Mouse (Mus musculus): ENCODE data around the gene Uba5. TPM values are rescaled to one million over a fixed set of nuclear protein-coding genes. Genes with fewer than 3 reads are reported as not detected.
A peak's percentile ranks its signal among the peaks of the same experiment; 100 is the strongest.

Gene Uba5
- total and polyA plus RNA-seq, 2 experiments, result 12.8 to 36.9 TPM

DNA sequence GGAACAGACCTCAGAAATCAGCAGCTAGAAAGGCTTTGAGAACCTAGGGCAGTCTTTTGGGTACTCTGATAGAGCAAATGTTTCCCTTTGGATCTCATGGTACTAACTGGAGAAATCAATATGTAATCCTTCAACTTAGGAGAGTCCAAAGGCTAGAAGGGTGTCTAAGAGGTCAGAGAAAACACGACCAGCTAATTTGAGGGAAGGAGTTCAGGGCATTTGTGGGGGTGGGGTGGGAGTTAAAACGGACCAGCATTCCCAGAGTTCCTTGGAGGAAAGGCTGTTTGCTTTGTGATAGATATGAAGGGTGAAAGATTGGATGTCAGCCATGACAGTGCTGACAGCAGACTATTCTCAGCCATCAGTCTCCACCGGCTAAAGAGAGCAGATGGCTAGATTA lies 62.3 kb downstream of the Uba5 start:
- no peak overlapping the region for H3K4me3 ChIP-seq (ENCODE audit: insufficient read depth, low read depth, low read length)
- no peaks in the 10 kb centered on the region; the same call in 1 of the 2 replicates for H3K36me3 ChIP-seq (ENCODE audit: control insufficient read depth, insufficient read depth, low read length)
- TF ChIP-seq CTCF (IDR thresholded peaks at IDR 0.05; ENCODE audit: low read depth, low read length), result no peak
- no peak for TF ChIP-seq POLR2A (IDR thresholded peaks at IDR 0.05; ENCODE audit: extremely low read depth, insufficient read depth, low read length)
- 6% methylated on average over 3 of the region's 3 CpGs for WGBS
- DNase-seq (ENCODE audit: extremely low read depth, low read depth, low spot score), result peak; percentile 91
- peaks cover 14% of the 10 kb centered on the region for H3K4me1 ChIP-seq (ENCODE audit: control insufficient read depth, insufficient read depth, low read length)
- no peak overlapping the region for H3K9ac ChIP-seq (ENCODE audit: low read depth, low read length)
- H3K27ac ChIP-seq (replicated peaks; ENCODE audit: insufficient read depth, low read depth, low read length), result peak overlapping the region; percentile 76
- H3K79me2 ChIP-seq (ENCODE audit: control insufficient read depth, insufficient read depth, low read length), result no peaks in the 10 kb centered on the region; the same call in 1 of the 2 replicates
- H3K27me3 ChIP-seq (ENCODE audit: control insufficient read depth, insufficient read depth, low read length), result no peaks in the 10 kb centered on the region

Other genes with a start within 250 kb of the Uba5 start
- 2.9 and 5.4 TPM in 2 replicates for gene Nphp3, start 60.6 kb downstream of the Uba5 start, total RNA-seq (2014; rRNA removed)
- 5.7 and 8.7 TPM in 2 replicates for gene Nphp3, start 60.6 kb downstream of the Uba5 start, polyA plus RNA-seq (2012; rRNA removed)
- not detected in 2 replicates for gene Gm28305, start 22.5 kb downstream of the Uba5 start, total RNA-seq (2014; rRNA removed)
- not detected in 2 replicates for gene Gm28305, start 22.5 kb downstream of the Uba5 start, polyA plus RNA-seq (2012; rRNA removed)
- gene Acad11, start 243 bp upstream of the Uba5 start, total RNA-seq (2014; rRNA removed), result 334 and 392 TPM in 2 replicates
- gene Acad11, start 243 bp upstream of the Uba5 start, polyA plus RNA-seq (2012; rRNA removed), result 154 and 216 TPM in 2 replicates
- gene Ackr4, start 63.8 kb upstream of the Uba5 start, total RNA-seq (2014; rRNA removed), result 1.7 and 2.4 TPM in 2 replicates
- 0.50 and 0.54 TPM in 2 replicates for gene Ackr4, start 63.8 kb upstream of the Uba5 start, polyA plus RNA-seq (2012; rRNA removed)
- 25.8 and 27.3 TPM in 2 replicates for gene Dnajc13, start 199.8 kb upstream of the Uba5 start, total RNA-seq (2014; rRNA removed)
- gene Dnajc13, start 199.8 kb upstream of the Uba5 start, polyA plus RNA-seq (2012; rRNA removed), result 15.1 and 18.6 TPM in 2 replicates